Comparison of ENCODE assay signal across 8 mouse cellular contexts in genomic region chr5:91075021-91075420, GRCm38 (mm10). TPM values are rescaled to one million over a fixed set of nuclear protein-coding genes. Genes with fewer than 3 reads are reported as not detected.
DNase-seq lines count a peak whose midpoint lies in the region; ATAC-seq lines count a peak whose summit lies in the region.
"Had no signal": no experiment of that assay in that cellular context is flagged by ENCODE, and none has a peak within 500 bp of the region (broad histone marks: within the 10 kb centered on the region; RNA-seq: fewer than 3 reads in every experiment).

No protein-coding gene starts in this region.

- no peak overlapping the region for H3K4me3 ChIP-seq in neural tube, embryonic 11.5 days (ENCODE audit: low read depth, low read length)
- no peak overlapping the region for H3K4me3 ChIP-seq in forebrain, embryonic 16.5 days (replicated peaks; ENCODE audit: low read length)
- H3K4me3 ChIP-seq in midbrain, embryonic 10.5 days = peak overlapping the region; percentile 55

- no peak overlapping the region for H3K27ac ChIP-seq in neural tube, embryonic 11.5 days (ENCODE audit: low read depth, low read length)
- no peak overlapping the region for H3K27ac ChIP-seq in forebrain, embryonic 16.5 days (ENCODE audit: low read length)
- no peak overlapping the region for H3K27ac ChIP-seq in midbrain, embryonic 10.5 days (replicated peaks)

- H3K27me3 ChIP-seq in neural tube, embryonic 11.5 days (ENCODE audit: control insufficient read depth, insufficient read depth, low read length) = peaks cover 2% of the 10 kb centered on the region; the same call in 1 of the 2 replicates
- no peaks in the 10 kb centered on the region; the same call in 1 of the 2 replicates for H3K27me3 ChIP-seq in forebrain, embryonic 16.5 days (replicated peaks; ENCODE audit: control insufficient read depth, insufficient read depth, low read length)
- H3K27me3 ChIP-seq in midbrain, embryonic 10.5 days (ENCODE audit: low read depth, poor library complexity, severe bottlenecking) = peaks cover 33% of the 10 kb centered on the region

- H3K36me3 ChIP-seq in neural tube, embryonic 11.5 days (ENCODE audit: control insufficient read depth, insufficient read depth, low read length) = no peaks in the 10 kb centered on the region
- H3K36me3 ChIP-seq in forebrain, embryonic 16.5 days (ENCODE audit: control insufficient read depth, insufficient read depth) = no peaks in the 10 kb centered on the region
- no peaks in the 10 kb centered on the region for H3K36me3 ChIP-seq in midbrain, embryonic 10.5 days

- WGBS in neural tube, embryonic 11.5 days = 50% methylated on average over 1 of the region's 1 CpGs
- 62% methylated on average over 1 of the region's 1 CpGs for WGBS in forebrain, embryonic 16.5 days
- WGBS in midbrain, embryonic 10.5 days = 65% methylated on average over 1 of the region's 1 CpGs

- no peak for ATAC-seq in neural tube, embryonic 11.5 days (ENCODE audit: insufficient read depth, low FRiP score, low TSS enrichment)
- ATAC-seq in forebrain, embryonic 16.5 days = no peak
- no peak for ATAC-seq in monocyte, adult 5-6 weeks (replicated peaks; ENCODE audit: insufficient number of reproducible peaks, low FRiP score, low TSS enrichment, poor library complexity, severe bottlenecking)

- no peaks in the 10 kb centered on the region for H3K9me3 ChIP-seq in neural tube, embryonic 11.5 days (ENCODE audit: control insufficient read depth, low read length)
- no peaks in the 10 kb centered on the region for H3K9me3 ChIP-seq in forebrain, embryonic 16.5 days (ENCODE audit: control insufficient read depth, low read length)
- H3K9me3 ChIP-seq in midbrain, embryonic 10.5 days (replicated peaks) = no peaks in the 10 kb centered on the region

- DNase-seq in neural tube, embryonic 11.5 days (ENCODE audit: low spot score) = no peak
- no peak for DNase-seq in neural tube, embryonic 10.5 days (ENCODE audit: extremely low spot score, low spot score)
- DNase-seq in midbrain, embryonic 10.5 days (ENCODE audit: low spot score) = no peak
- no peak for DNase-seq in cerebellum, postnatal 4 days (ENCODE audit: low spot score in 2 of 2)
- no peak for DNase-seq in embryo, embryonic 11 days
- DNase-seq: thymus, adult 2 months had no signal

- H3K4me2 ChIP-seq in neural tube, embryonic 11.5 days (ENCODE audit: low read depth) = peak overlapping the region; percentile 47; the same call in 1 of the 2 replicates
- peak overlapping the region; percentile 61 for H3K4me2 ChIP-seq in forebrain, embryonic 16.5 days (ENCODE audit: low read length)

- H3K9ac ChIP-seq in neural tube, embryonic 11.5 days (ENCODE audit: low read length) = no peak overlapping the region
- H3K9ac ChIP-seq in forebrain, embryonic 16.5 days (replicated peaks; ENCODE audit: low read depth, low read length) = no peak overlapping the region

- no peaks in the 10 kb centered on the region for H3K4me1 ChIP-seq in neural tube, embryonic 11.5 days (ENCODE audit: control insufficient read depth, insufficient read depth, low read length)
- peaks cover 5% of the 10 kb centered on the region; the same call in 1 of the 2 replicates for H3K4me1 ChIP-seq in forebrain, embryonic 16.5 days (replicated peaks; ENCODE audit: control insufficient read depth, insufficient read depth, low read length)
- peaks cover 8% of the 10 kb centered on the region for H3K4me1 ChIP-seq in midbrain, embryonic 10.5 days

RNA-seq across cellular contexts. Expression of gene Ereg, which starts 0.6 kb away (rescaled TPM):
- not detected in 2 replicates for polyA plus RNA-seq in neural tube, embryonic 11.5 days (2014; fragmentation: Nextera tagmentation; extraction: Ambion mirVana)
- not detected in 2 replicates for polyA plus RNA-seq in forebrain, embryonic 16.5 days (2015; fragmentation: Nextera tagmentation; extraction: Ambion mirVana)
- polyA plus RNA-seq in midbrain, embryonic 10.5 days (2016; fragmentation: Nextera tagmentation; extraction: Ambion mirVana) = not detected in 2 replicates
- total RNA-seq in monocyte, adult 5-6 weeks (2017) = not detected in 3 replicates

RNA-seq across cellular contexts. Expression of gene Epgn, which starts 47.8 kb away (rescaled TPM):
- 0.25 and 0.27 TPM in 2 replicates for polyA plus RNA-seq in neural tube, embryonic 11.5 days (2014; fragmentation: Nextera tagmentation; extraction: Ambion mirVana)
- polyA plus RNA-seq in forebrain, embryonic 16.5 days (2015; fragmentation: Nextera tagmentation; extraction: Ambion mirVana) = 0.31 TPM in 1 of 2 replicates, not detected in the other
- polyA plus RNA-seq in midbrain, embryonic 10.5 days (2016; fragmentation: Nextera tagmentation; extraction: Ambion mirVana) = 0.21 and 0.22 TPM in 2 replicates
- total RNA-seq in monocyte, adult 5-6 weeks (2017) = not detected in 3 replicates
